Mouse (Mus musculus): Measurements from ENCODE around the gene Psenen.

Psenen gene

GRCm38 (mm10) chr7:30563117-30563905 is at the start of gene Psenen, which contains the start of the genes U2af1l4 and Gm49396:
Gene Psenen, minus strand, starts transcription at chr7:30563627.
Gene U2af1l4, plus strand, starts transcription at chr7:30563301.
Gene Gm49396, plus strand, starts transcription at chr7:30563344.
- DNase-seq: peak; percentile 97

GRCm38 (mm10) chr7:30612654-30613402 is 49.4 kb upstream of the Psenen start, which contains the start of gene Upk1a:
Gene Upk1a, minus strand, starts transcription at chr7:30612847.
- DNase-seq: no peak

GRCm38 (mm10) chr7:30610043-30610442 is 46.6 kb upstream of the Psenen start:
- DNase-seq: no peak

GRCm38 (mm10) chr7:30608476-30608875 is 45.0 kb upstream of the Psenen start:
- DNase-seq: no peak

GRCm38 (mm10) chr7:30607706-30608309 is 44.4 kb upstream of the Psenen start:
- no peak for DNase-seq

- DNase-seq: no peak
These were observed 41.5 kb upstream of the Psenen start for GRCm38 (mm10) chr7:30604944-30605343.

GRCm38 (mm10) chr7:30604424-30604823 is 41.0 kb upstream of the Psenen start:
- DNase-seq: no peak

- no peak for DNase-seq
These were observed 39.2 kb upstream of the Psenen start for GRCm38 (mm10) chr7:30602583-30602982.

- DNase-seq: no peak
These were observed 37.2 kb upstream of the Psenen start for GRCm38 (mm10) chr7:30600651-30601050.

- peak; percentile 96 for DNase-seq
These were observed 36.5 kb upstream of the Psenen start for GRCm38 (mm10) chr7:30599933-30600353.

- no peak for DNase-seq
These were observed 35.4 kb upstream of the Psenen start, which contains the start of gene Zbtb32 for GRCm38 (mm10) chr7:30598786-30599185. Gene Zbtb32, minus strand, starts transcription at chr7:30598909.

GRCm38 (mm10) chr7:30596811-30597210 is 33.4 kb upstream of the Psenen start:
- no peak for DNase-seq

- no peak for DNase-seq
These were observed 32.7 kb upstream of the Psenen start for GRCm38 (mm10) chr7:30596093-30596492.

GRCm38 (mm10) chr7:30594510-30595024 is 31.1 kb upstream of the Psenen start:
- DNase-seq: no peak

GRCm38 (mm10) chr7:30593579-30594509 is 30.4 kb upstream of the Psenen start:
- DNase-seq: no peak

- no peak for DNase-seq
These were observed 29.5 kb upstream of the Psenen start for GRCm38 (mm10) chr7:30592772-30593423.

GRCm38 (mm10) chr7:30591605-30591951 is 28.2 kb upstream of the Psenen start:
- DNase-seq: no peak

- DNase-seq: no peak
These were observed 27.6 kb upstream of the Psenen start for GRCm38 (mm10) chr7:30590927-30591604.

GRCm38 (mm10) chr7:30589435-30590301 is 26.2 kb upstream of the Psenen start:
- DNase-seq: peak; percentile 88
